22 mouse cellular contexts compared by ENCODE assay signal in genomic region chr1:168228756-168229526, GRCm38 (mm10).
DNase-seq lines count a peak whose midpoint lies in the region; ATAC-seq and TF ChIP-seq lines count a peak whose summit lies in the region.
"Had no signal": no experiment of that assay in that cellular context is flagged by ENCODE, and none has a peak within 500 bp of the region (broad histone marks: within the 10 kb centered on the region; RNA-seq: fewer than 3 reads in every experiment).

No protein-coding gene starts in this region.

- no peaks in the 10 kb centered on the region for H3K27me3 ChIP-seq in hindbrain, postnatal 0 days (ENCODE audit: insufficient read depth, low read length)
- no peaks in the 10 kb centered on the region for H3K27me3 ChIP-seq in hindbrain, embryonic 11.5 days (ENCODE audit: control insufficient read depth, insufficient read depth, low read length)
- no peaks in the 10 kb centered on the region for H3K27me3 ChIP-seq in limb, embryonic 10.5 days (ENCODE audit: low read depth, poor library complexity, severe bottlenecking)
- no peaks in the 10 kb centered on the region for H3K27me3 ChIP-seq in midbrain, embryonic 14.5 days (ENCODE audit: control insufficient read depth, insufficient read depth, low read length)
- H3K27me3 ChIP-seq: CH12.LX; limb, embryonic 15.5 days; neural tube, embryonic 13.5 days had no signal

- TF ChIP-seq CTCF in gastrocnemius, adult 2 months (IDR thresholded peaks at IDR 0.05) = no peak
- TF ChIP-seq CTCF in hindbrain, postnatal 0 days (IDR thresholded peaks at IDR 0.05; ENCODE audit: low read depth) = peak; percentile 6; the same call in 1 of the 2 replicates

- peak; percentile 56 for DNase-seq in gastrocnemius, adult 2 months
- no peak for DNase-seq in gastrocnemius, postnatal 36 days
- no peak for DNase-seq in hindbrain, postnatal 0 days (ENCODE audit: low spot score)
- no peak for DNase-seq in hindbrain, embryonic 11.5 days (ENCODE audit: low spot score)
- peak; percentile 46 for DNase-seq in NIH3T3 (ENCODE audit: low read depth)
- no peak for DNase-seq in limb, embryonic 10.5 days (ENCODE audit: low spot score)
- no peak for DNase-seq in midbrain, embryonic 14.5 days
- DNase-seq in thymus, postnatal 4 days = no peak
- DNase-seq: adrenal gland, adult 8-10 months; cerebellum, adult 11 months; cerebellum, postnatal 14 days; heart, postnatal 36 days; kidney, postnatal 14 days; liver, postnatal 0 days; lung, postnatal 36 days; thymus, adult 2 months had no signal

- H3K4me2 ChIP-seq in hindbrain, postnatal 0 days (ENCODE audit: low read depth, low read length) = no peak overlapping the region
- H3K4me2 ChIP-seq in hindbrain, embryonic 11.5 days (replicated peaks; ENCODE audit: low read depth, low read length) = no peak overlapping the region
- H3K4me2 ChIP-seq in midbrain, embryonic 14.5 days (ENCODE audit: low read length) = no peak overlapping the region
- H3K4me2 ChIP-seq: limb, embryonic 15.5 days; neural tube, embryonic 13.5 days had no signal

- no peak for ATAC-seq in hindbrain, postnatal 0 days
- ATAC-seq in hindbrain, embryonic 11.5 days (ENCODE audit: low FRiP score) = no peak
- no peak for ATAC-seq in midbrain, embryonic 14.5 days (ENCODE audit: low FRiP score, low TSS enrichment)
- ATAC-seq: inflammation-experienced regulatory T-cells, adult 6 months; liver, postnatal 0 days had no signal

- no peak overlapping the region for H3K9ac ChIP-seq in hindbrain, postnatal 0 days (replicated peaks; ENCODE audit: low read length)
- no peak overlapping the region for H3K9ac ChIP-seq in hindbrain, embryonic 11.5 days (ENCODE audit: low read depth, low read length)
- H3K9ac ChIP-seq in midbrain, embryonic 14.5 days (replicated peaks; ENCODE audit: low read length) = no peak overlapping the region
- H3K9ac ChIP-seq: limb, embryonic 15.5 days; liver, postnatal 0 days; neural tube, embryonic 13.5 days had no signal

- no peaks in the 10 kb centered on the region for H3K9me3 ChIP-seq in hindbrain, postnatal 0 days (ENCODE audit: low read length)
- H3K9me3 ChIP-seq in hindbrain, embryonic 11.5 days (ENCODE audit: control insufficient read depth, low read length) = no peaks in the 10 kb centered on the region
- H3K9me3 ChIP-seq in limb, embryonic 10.5 days (replicated peaks) = no peaks in the 10 kb centered on the region
- H3K9me3 ChIP-seq in midbrain, embryonic 14.5 days (ENCODE audit: control insufficient read depth, low read length) = no peaks in the 10 kb centered on the region
- H3K9me3 ChIP-seq: limb, embryonic 15.5 days; midbrain, embryonic 10.5 days; neural tube, embryonic 13.5 days had no signal

- peak overlapping the region; percentile 24; the same call in 1 of the 2 replicates for H3K27ac ChIP-seq in gastrocnemius, adult 2 months
- H3K27ac ChIP-seq in hindbrain, postnatal 0 days = no peak overlapping the region
- H3K27ac ChIP-seq in hindbrain, embryonic 11.5 days (ENCODE audit: low read depth, low read length) = no peak overlapping the region
- H3K27ac ChIP-seq in limb, embryonic 10.5 days = peak overlapping the region; percentile 37; the same call in 1 of the 2 replicates
- no peak overlapping the region for H3K27ac ChIP-seq in midbrain, embryonic 14.5 days (replicated peaks; ENCODE audit: low read depth, low read length)
- H3K27ac ChIP-seq: left cerebral cortex, adult 2 months; midbrain, embryonic 10.5 days had no signal

- WGBS in hindbrain, postnatal 0 days = 52% methylated on average over 6 of the region's 6 CpGs
- 82% methylated on average over 6 of the region's 6 CpGs for WGBS in hindbrain, embryonic 11.5 days
- 77% methylated on average over 6 of the region's 6 CpGs for WGBS in limb, embryonic 10.5 days
- 79% methylated on average over 6 of the region's 6 CpGs for WGBS in midbrain, embryonic 14.5 days

- no peaks in the 10 kb centered on the region for H3K36me3 ChIP-seq in hindbrain, postnatal 0 days (ENCODE audit: insufficient read depth, low read length)
- H3K36me3 ChIP-seq in hindbrain, embryonic 11.5 days (ENCODE audit: control insufficient read depth, insufficient read depth, low read length) = no peaks in the 10 kb centered on the region
- peaks cover 13% of the 10 kb centered on the region for H3K36me3 ChIP-seq in limb, embryonic 10.5 days
- H3K36me3 ChIP-seq in midbrain, embryonic 14.5 days (ENCODE audit: control insufficient read depth, insufficient read depth, low read length) = no peaks in the 10 kb centered on the region
- H3K36me3 ChIP-seq: limb, embryonic 15.5 days; midbrain, embryonic 10.5 days; neural tube, embryonic 13.5 days had no signal

- peaks cover 29% of the 10 kb centered on the region for H3K4me1 ChIP-seq in hindbrain, postnatal 0 days (ENCODE audit: insufficient read depth, low read length)
- no peaks in the 10 kb centered on the region; the same call in 1 of the 2 replicates for H3K4me1 ChIP-seq in hindbrain, embryonic 11.5 days (replicated peaks; ENCODE audit: control insufficient read depth, insufficient read depth, low read length)
- peaks cover 54% of the 10 kb centered on the region for H3K4me1 ChIP-seq in limb, embryonic 10.5 days
- peaks cover 50% of the 10 kb centered on the region for H3K4me1 ChIP-seq in midbrain, embryonic 14.5 days (ENCODE audit: control insufficient read depth, insufficient read depth, low read length)

- no peak overlapping the region for H3K4me3 ChIP-seq in gastrocnemius, adult 2 months
- no peak overlapping the region for H3K4me3 ChIP-seq in hindbrain, postnatal 0 days (ENCODE audit: low read length)
- H3K4me3 ChIP-seq in hindbrain, embryonic 11.5 days (ENCODE audit: low read depth, low read length) = no peak overlapping the region
- H3K4me3 ChIP-seq in limb, embryonic 10.5 days = no peak overlapping the region
- H3K4me3 ChIP-seq in midbrain, embryonic 14.5 days (replicated peaks; ENCODE audit: low read depth, low read length) = no peak overlapping the region
- H3K4me3 ChIP-seq: left cerebral cortex, adult 2 months; limb, embryonic 15.5 days; midbrain, embryonic 10.5 days; neural tube, embryonic 13.5 days had no signal

- intact Hi-C loops in gastrocnemius, adult 2 months (cut with DNase I) = loop anchor here (5.0 kb wide), 1 partner anchor 1123 kb away; no protein-coding TSS in a partner anchor
- intact Hi-C loops in gastrocnemius, postnatal 36 days (cut with DNase I) = no loop called here

Comparison
In these comparisons a context has a peak if more than half of its experiments do, and no peak if none do; other contexts are left out.
1. DNase-seq: peak in gastrocnemius, adult 2 months (single experiment) and NIH3T3 (single experiment); none in gastrocnemius, postnatal 36 days (0 of 2), hindbrain, postnatal 0 days (single experiment), hindbrain, embryonic 11.5 days (single experiment), limb, embryonic 10.5 days (single experiment), midbrain, embryonic 14.5 days (single experiment) and thymus, postnatal 4 days (single experiment).
2. H3K27ac ChIP-seq: peak in gastrocnemius, adult 2 months (single experiment) and limb, embryonic 10.5 days (single experiment); none in hindbrain, postnatal 0 days (single experiment), hindbrain, embryonic 11.5 days (single experiment) and midbrain, embryonic 14.5 days (single experiment).